Mouse (Mus musculus) lung, embryonic 16.5 days (tissue): ENCODE results near the gene U2af1l4. TPM values are rescaled to one million over a fixed set of nuclear protein-coding genes. Genes with fewer than 3 reads are reported as not detected.

Experiments
- ATAC-seq: fragments of 200-750 bp; cut with Nextera tagmentation; 2 replicates; pipeline ENCODE4 v1.8.0; 2017; ENCODE audit warnings: low read depth, mild to moderate bottlenecking, moderate library complexity
- H3K27ac ChIP-seq: fragments of 300-500 bp; sonication (generic); 2 replicates; pipeline ENCODE4 v1.5.1; 2014; ENCODE audit warnings: mild to moderate bottlenecking, control low read depth, low read length
- H3K27me3 ChIP-seq: fragments of 300-500 bp; sonication (generic); 2 replicates; pipeline ENCODE4 v1.6.1; 2014; ENCODE audit warnings: low read depth, low read length, mixed read lengths; ENCODE audit not compliant: control insufficient read depth, insufficient read depth
- H3K36me3 ChIP-seq: fragments of 300-500 bp; sonication (generic); 2 replicates; pipeline ENCODE4 v1.6.1; 2014; ENCODE audit warnings: low read length; ENCODE audit not compliant: control insufficient read depth, insufficient read depth
- H3K4me1 ChIP-seq: fragments of 300-500 bp; sonication (generic); replicated peaks from 2 replicates; pipeline ENCODE4 v1.6.1; 2014; ENCODE audit warnings: low read length, mixed read lengths; ENCODE audit not compliant: control insufficient read depth, insufficient read depth
- H3K4me2 ChIP-seq: fragments of 300-500 bp; sonication (generic); 2 replicates; pipeline ENCODE4 v1.6.1; 2014; ENCODE audit warnings: low read depth, low read length, control low read depth
- H3K4me3 ChIP-seq: fragments of 300-500 bp; sonication (generic); 2 replicates; pipeline ENCODE4 v1.5.1; 2014; ENCODE audit warnings: mild to moderate bottlenecking, low read length, control low read depth
- H3K9ac ChIP-seq: fragments of 300-500 bp; sonication (generic); 2 replicates; pipeline ENCODE4 v1.6.1; 2014; ENCODE audit warnings: low read length, control low read depth
- H3K9me3 ChIP-seq: fragments of 300-500 bp; sonication (generic); 2 replicates; pipeline ENCODE4 v1.6.1; 2016; ENCODE audit warnings: low read length; ENCODE audit not compliant: control insufficient read depth
- WGBS: fragments of 180-500 bp; shearing (Covaris S2); extraction: QIAGEN DNeasy Blood & Tissue Kit; methylation state at CpG from one replicate; pipeline ENCODE4 v1.1.7; 2014; 5-methylcytosine and 5-hydroxymethylcytosine counted together
- polyA plus RNA-seq: library from polyadenylated mRNA; unstranded; fragments of >200 nt; fragmentation: Nextera tagmentation; extraction: Ambion mirVana; gene quantifications from 2 replicates; pipeline ENCODE4 v1.2.1, GENCODE M21; 2015

U2af1l4 gene
- polyA plus RNA-seq, 1 experiment from 2014 or later = 95.5 TPM

DNA sequence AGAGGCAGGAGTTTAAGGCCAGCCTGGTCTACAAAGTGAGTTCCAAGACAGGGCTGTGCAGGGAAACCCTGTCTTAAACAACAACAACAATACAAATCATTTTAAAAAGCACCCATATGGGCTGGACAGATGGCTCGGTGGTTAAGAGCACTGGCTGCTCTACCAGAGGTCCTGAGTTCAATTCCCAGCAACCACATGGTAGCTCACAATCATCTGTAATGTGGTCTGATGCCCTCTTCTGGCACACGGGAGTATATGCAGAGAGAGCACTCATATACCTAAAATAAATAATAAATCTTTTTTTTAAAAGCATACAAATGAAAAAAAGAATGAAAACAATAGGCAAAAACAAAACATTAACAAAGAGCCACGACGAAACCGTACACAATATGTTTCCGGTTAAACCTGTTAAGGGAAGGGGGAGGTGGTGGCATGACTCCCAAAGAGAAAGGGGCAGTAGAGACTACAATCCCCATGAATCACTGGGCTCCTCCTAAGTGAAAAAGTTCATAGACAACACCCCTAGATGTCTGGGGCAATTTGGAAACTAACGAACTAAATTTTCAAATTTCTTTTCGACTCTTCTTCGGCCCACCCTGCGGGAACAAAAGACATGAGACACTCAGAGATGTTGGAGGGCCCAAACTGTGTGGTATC lies 11.5 kb upstream of the U2af1l4 start:
- no peaks in the 10 kb centered on the region for H3K27me3 ChIP-seq
- H3K4me1 ChIP-seq = peaks cover 9% of the 10 kb centered on the region; the same call in 1 of the 2 replicates
- H3K4me2 ChIP-seq = peak overlapping the region; percentile 45
- ATAC-seq = peak; percentile 65
- peaks cover 14% of the 10 kb centered on the region for H3K36me3 ChIP-seq
- peak overlapping the region; percentile 99 for H3K27ac ChIP-seq
- H3K4me3 ChIP-seq = peak overlapping the region; percentile 80
- WGBS = 2% methylated on average over 10 of the region's 10 CpGs
- peak overlapping the region; percentile 83 for H3K9ac ChIP-seq
- H3K9me3 ChIP-seq = no peaks in the 10 kb centered on the region

- no peaks in the 10 kb centered on the region for H3K27me3 ChIP-seq
- H3K36me3 ChIP-seq = peaks cover 22% of the 10 kb centered on the region
- H3K4me3 ChIP-seq = peak within 1 kb of the TSS; percentile 80
- peak within 1 kb of the TSS; percentile 83 for H3K4me2 ChIP-seq
- peak; percentile 96 for ATAC-seq
- H3K27ac ChIP-seq = peak within 1 kb of the TSS; percentile 99
- peak within 1 kb of the TSS; percentile 92 for H3K9ac ChIP-seq
- H3K9me3 ChIP-seq = no peaks in the 10 kb centered on the region
- H3K4me1 ChIP-seq = peaks cover 9% of the 10 kb centered on the region; the same call in 1 of the 2 replicates
- under 1% methylated on average over 44 of the region's 44 CpGs for WGBS
These were observed 10.7 kb upstream of the U2af1l4 start, which contains the start of the genes Hspb6 and Proser3 for GRCm38 (mm10) chr7:30552102-30553020. Gene Hspb6, plus strand, starts transcription at chr7:30552178. Gene Proser3, minus strand, starts transcription at chr7:30552299.

DNA sequence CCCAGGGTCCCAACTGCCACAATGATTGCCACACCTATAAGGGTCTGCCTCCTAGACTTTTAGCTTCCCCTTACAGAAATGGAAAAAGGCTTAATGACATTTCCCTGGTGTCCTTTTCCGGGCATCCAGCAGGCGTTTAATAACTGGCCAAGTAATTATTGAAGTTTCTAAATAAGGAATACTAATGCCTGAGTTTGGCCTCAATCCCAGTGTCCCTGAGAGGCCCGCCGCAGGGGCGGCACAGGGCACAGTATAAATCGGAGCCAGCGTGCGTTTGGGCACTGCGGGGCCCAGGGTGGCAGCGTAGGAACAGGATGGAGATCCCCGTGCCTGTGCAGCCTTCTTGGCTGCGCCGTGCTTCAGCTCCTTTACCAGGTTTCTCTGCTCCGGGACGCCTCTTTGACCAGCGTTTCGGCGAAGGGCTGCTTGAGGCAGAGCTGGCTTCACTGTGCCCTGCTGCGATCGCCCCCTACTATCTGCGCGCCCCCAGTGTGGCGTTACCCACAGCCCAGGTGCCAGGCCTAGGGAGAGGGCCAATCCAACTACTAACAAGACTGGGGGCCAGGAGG lies 10.0 kb upstream of the U2af1l4 start:
- WGBS = 2% methylated on average over 23 of the region's 23 CpGs
- peak overlapping the region; percentile 97 for H3K27ac ChIP-seq
- H3K4me2 ChIP-seq = peak overlapping the region; percentile 83
- no peaks in the 10 kb centered on the region for H3K9me3 ChIP-seq
- peaks cover 10% of the 10 kb centered on the region for H3K4me1 ChIP-seq
- peaks cover 19% of the 10 kb centered on the region for H3K36me3 ChIP-seq
- H3K4me3 ChIP-seq = peak overlapping the region; percentile 80
- peak overlapping the region; percentile 92 for H3K9ac ChIP-seq
- peak; percentile 11; the same call in 1 of the 2 replicates for ATAC-seq
- H3K27me3 ChIP-seq = no peaks in the 10 kb centered on the region

GRCm38 (mm10) chr7:30553810-30554584 lies 9.1 kb upstream of the U2af1l4 start:
- H3K27me3 ChIP-seq = no peaks in the 10 kb centered on the region
- peak overlapping the region; percentile 80 for H3K4me3 ChIP-seq
- no peaks in the 10 kb centered on the region for H3K9me3 ChIP-seq
- WGBS = 82% methylated on average over 22 of the region's 22 CpGs
- peak overlapping the region; percentile 83 for H3K4me2 ChIP-seq
- peaks cover 17% of the 10 kb centered on the region for H3K4me1 ChIP-seq
- peaks cover 19% of the 10 kb centered on the region for H3K36me3 ChIP-seq
- no peak overlapping the region; the same call in 1 of the 2 replicates for H3K27ac ChIP-seq
- H3K9ac ChIP-seq = peak overlapping the region; percentile 92
- no peak for ATAC-seq

DNA sequence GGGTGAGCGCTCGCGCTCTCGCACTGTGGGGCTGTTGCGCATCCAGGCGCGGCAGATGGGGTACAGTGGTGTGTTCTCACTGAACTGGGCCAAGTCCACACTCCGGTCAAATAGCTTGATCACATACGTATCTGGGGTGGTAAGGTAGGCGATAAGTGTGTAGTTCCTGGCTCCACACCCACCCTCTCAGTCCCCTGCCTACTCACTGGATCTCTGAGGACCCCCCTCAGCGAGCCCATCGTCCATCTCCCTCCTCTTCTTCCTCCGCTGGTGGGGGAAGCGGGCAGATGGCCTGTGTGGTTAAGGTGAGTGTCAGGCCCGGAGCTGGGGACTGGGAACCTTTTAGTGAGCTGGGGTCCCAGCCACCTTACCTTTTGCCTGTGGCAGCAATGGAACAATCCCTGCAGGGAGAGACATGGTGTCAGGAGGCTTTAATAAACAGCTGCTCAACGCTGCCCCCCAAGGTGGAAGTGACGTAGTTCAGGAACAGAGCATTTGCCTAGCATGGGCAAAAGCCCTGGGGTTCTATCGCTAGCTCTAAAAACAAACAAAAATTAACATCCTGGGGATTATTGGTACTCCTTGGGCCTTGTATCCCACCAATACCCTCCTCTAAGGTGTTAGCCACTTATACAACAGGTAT lies 6.1 kb upstream of the U2af1l4 start:
- peaks cover 17% of the 10 kb centered on the region for H3K4me1 ChIP-seq
- H3K27ac ChIP-seq = no peak overlapping the region
- ATAC-seq = no peak
- H3K9me3 ChIP-seq = no peaks in the 10 kb centered on the region
- 94% methylated on average over 18 of the region's 18 CpGs for WGBS
- H3K4me2 ChIP-seq = no peak overlapping the region
- H3K27me3 ChIP-seq = no peaks in the 10 kb centered on the region
- peaks cover 19% of the 10 kb centered on the region for H3K36me3 ChIP-seq
- no peak overlapping the region for H3K4me3 ChIP-seq
- H3K9ac ChIP-seq = no peak overlapping the region

- Histone ChIP-seq H3K4me1 (peaks cover 18% of the 10 kb centered on the region), H3K9ac (peak overlapping the region; percentile 83; the same call in 1 of the 2 replicates), H3K27ac (no peak overlapping the region), H3K36me3 (peaks cover 19% of the 10 kb centered on the region), H3K27me3 (no peaks in the 10 kb centered on the region), H3K4me2 (peak overlapping the region; percentile 94), H3K4me3 (no peak overlapping the region; the same call in 1 of the 2 replicates), H3K9me3 (no peaks in the 10 kb centered on the region)
- no peak for ATAC-seq
- WGBS = 86% methylated on average over 13 of the region's 13 CpGs
These were observed 5.1 kb upstream of the U2af1l4 start for GRCm38 (mm10) chr7:30557901-30558514.

GRCm38 (mm10) chr7:30558656-30559442 lies 4.3 kb upstream of the U2af1l4 start:
- Histone ChIP-seq H3K4me2 (peak overlapping the region; percentile 94), H3K36me3 (peaks cover 19% of the 10 kb centered on the region)
- 12% methylated on average over 12 of the region's 12 CpGs for WGBS

More at GRCm38 (mm10) chr7:30558656-30559442, 4.3 kb upstream of the U2af1l4 start:
- peak overlapping the region; percentile 71 for H3K4me3 ChIP-seq
- no peaks in the 10 kb centered on the region for H3K27me3 ChIP-seq
- no peaks in the 10 kb centered on the region for H3K9me3 ChIP-seq
- H3K9ac ChIP-seq = peak overlapping the region; percentile 83
- no peak for ATAC-seq
- H3K27ac ChIP-seq = peak overlapping the region; percentile 44; the same call in 1 of the 2 replicates
- H3K4me1 ChIP-seq = peaks cover 11% of the 10 kb centered on the region
